Mouse (Mus musculus): ENCODE measurements around the gene Cdh23. TPM values are rescaled to one million over a fixed set of nuclear protein-coding genes. Genes with fewer than 3 reads are reported as not detected.
A peak's percentile ranks its signal among the peaks of the same experiment; 100 is the strongest.

Gene Cdh23
- polyA plus RNA-seq, 1 experiment from 2014 or later, result 0.62 TPM

- Histone ChIP-seq H3K9ac (no peak overlapping the region), H3K27me3 (peaks cover 7% of the 10 kb centered on the region; the same call in 1 of the 2 replicates), H3K9me3 (replicated peaks) (no peaks in the 10 kb centered on the region), H3K36me3 (no peaks in the 10 kb centered on the region), H3K4me1 (peaks cover 71% of the 10 kb centered on the region), H3K27ac (peak overlapping the region; percentile 90), H3K4me3 (replicated peaks) (no peak overlapping the region), H3K4me2 (peak overlapping the region; percentile 41; the same call in 1 of the 2 replicates)
- no peak for ATAC-seq (replicated peaks; ENCODE audit: low FRiP score)
- 19% methylated on average over 3 of the region's 3 CpGs for WGBS
Measured at GRCm38 (mm10) chr10:60351248-60351647, 345.0 kb downstream of the Cdh23 start.

GRCm38 (mm10) chr10:60350805-60351167 is 345.5 kb downstream of the Cdh23 start:
- Histone ChIP-seq H3K4me1 (peaks cover 73% of the 10 kb centered on the region), H3K4me3 (replicated peaks) (0 out of 2 replicates have a peak overlapping the region, but pooled peaks have one; percentile 21)
- WGBS, result 34% methylated on average over 3 of the region's 3 CpGs

GRCm38 (mm10) chr10:60350077-60350804 is 346.0 kb downstream of the Cdh23 start:
- H3K27ac ChIP-seq, result peak overlapping the region; percentile 90
- H3K4me1 ChIP-seq, result peaks cover 73% of the 10 kb centered on the region
- no peak for ATAC-seq (replicated peaks; ENCODE audit: low FRiP score)
- peaks cover 12% of the 10 kb centered on the region; the same call in 1 of the 2 replicates for H3K27me3 ChIP-seq
- peak overlapping the region; percentile 41 for H3K4me2 ChIP-seq
- H3K9ac ChIP-seq, result 0 out of 2 replicates have a peak overlapping the region, but pooled peaks have one; percentile 3
- H3K4me3 ChIP-seq (replicated peaks), result 0 out of 2 replicates have a peak overlapping the region, but pooled peaks have one; percentile 21
- H3K36me3 ChIP-seq, result no peaks in the 10 kb centered on the region
- WGBS, result 40% methylated on average over 5 of the region's 5 CpGs
- H3K9me3 ChIP-seq (replicated peaks), result no peaks in the 10 kb centered on the region

More at GRCm38 (mm10) chr10:60350805-60351167, 345.5 kb downstream of the Cdh23 start:
- peak overlapping the region; percentile 90 for H3K27ac ChIP-seq
- peak; percentile 46; the same call in 1 of the 2 replicates for ATAC-seq (replicated peaks; ENCODE audit: low FRiP score)
- H3K27me3 ChIP-seq, result peaks cover 12% of the 10 kb centered on the region; the same call in 1 of the 2 replicates
- H3K9ac ChIP-seq, result no peak overlapping the region
- no peaks in the 10 kb centered on the region for H3K9me3 ChIP-seq (replicated peaks)
- no peaks in the 10 kb centered on the region for H3K36me3 ChIP-seq
- H3K4me2 ChIP-seq, result peak overlapping the region; percentile 41

GRCm38 (mm10) chr10:60349644-60350043 is 346.6 kb downstream of the Cdh23 start:
- Histone ChIP-seq H3K4me2 (no peak overlapping the region), H3K27me3 (peaks cover 12% of the 10 kb centered on the region; the same call in 1 of the 2 replicates), H3K27ac (peak overlapping the region; percentile 90), H3K36me3 (no peaks in the 10 kb centered on the region), H3K9me3 (replicated peaks) (no peaks in the 10 kb centered on the region), H3K4me3 (replicated peaks) (no peak overlapping the region), H3K9ac (0 out of 2 replicates have a peak overlapping the region, but pooled peaks have one; percentile 3), H3K4me1 (peaks cover 70% of the 10 kb centered on the region)
- WGBS, result 88% methylated on average over 5 of the region's 5 CpGs
- ATAC-seq (replicated peaks; ENCODE audit: low FRiP score), result no peak

DNA sequence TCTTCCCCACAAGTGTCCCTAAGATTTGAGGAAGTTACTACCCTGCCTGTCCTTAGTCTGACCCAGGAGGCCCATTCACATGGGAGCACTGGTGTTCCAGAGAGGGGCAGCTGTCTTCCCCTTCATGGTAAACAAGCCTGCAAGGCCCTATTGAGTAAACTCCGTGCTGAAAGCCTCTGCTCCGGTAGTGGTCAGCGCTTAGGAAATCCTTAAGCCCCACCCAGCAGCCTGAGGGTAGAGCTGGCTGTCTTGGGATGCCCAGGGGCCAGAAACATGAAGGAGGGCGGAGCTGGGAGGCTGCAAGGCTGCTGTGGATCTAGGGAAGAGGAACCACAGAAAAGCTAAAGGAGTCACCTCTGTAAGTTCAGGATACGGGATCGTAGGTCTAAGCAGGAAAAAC is 347.2 kb downstream of the Cdh23 start:
- peak overlapping the region; percentile 45; the same call in 1 of the 2 replicates for H3K27ac ChIP-seq
- ATAC-seq (replicated peaks; ENCODE audit: low FRiP score), result no peak
- no peaks in the 10 kb centered on the region for H3K36me3 ChIP-seq
- H3K27me3 ChIP-seq, result peaks cover 12% of the 10 kb centered on the region; the same call in 1 of the 2 replicates
- H3K9me3 ChIP-seq (replicated peaks), result no peaks in the 10 kb centered on the region
- peak overlapping the region; percentile 64 for H3K4me2 ChIP-seq
- peaks cover 70% of the 10 kb centered on the region for H3K4me1 ChIP-seq
- H3K4me3 ChIP-seq (replicated peaks), result no peak overlapping the region
- H3K9ac ChIP-seq, result no peak overlapping the region
- 52% methylated on average over 6 of the region's 6 CpGs for WGBS

- peak overlapping the region; percentile 45; the same call in 1 of the 2 replicates for H3K27ac ChIP-seq
- H3K9me3 ChIP-seq (replicated peaks), result no peaks in the 10 kb centered on the region
- no peaks in the 10 kb centered on the region for H3K36me3 ChIP-seq
- ATAC-seq (replicated peaks; ENCODE audit: low FRiP score), result no peak
- H3K27me3 ChIP-seq, result peaks cover 12% of the 10 kb centered on the region; the same call in 1 of the 2 replicates
- 57% methylated on average over 9 of the region's 9 CpGs for WGBS
- H3K4me1 ChIP-seq, result peaks cover 61% of the 10 kb centered on the region
- 0 out of 2 replicates have a peak overlapping the region, but pooled peaks have one; percentile 14 for H3K9ac ChIP-seq
- H3K4me3 ChIP-seq (replicated peaks), result peak overlapping the region; percentile 43
- H3K4me2 ChIP-seq, result peak overlapping the region; percentile 64
Measured at GRCm38 (mm10) chr10:60347768-60348610, 348.3 kb downstream of the Cdh23 start.

- H3K36me3 ChIP-seq, result no peaks in the 10 kb centered on the region
- 1% methylated on average over 37 of the region's 37 CpGs for WGBS
- no peaks in the 10 kb centered on the region for H3K9me3 ChIP-seq (replicated peaks)
- H3K27me3 ChIP-seq, result peaks cover 12% of the 10 kb centered on the region; the same call in 1 of the 2 replicates
- peak; percentile 66 for ATAC-seq (replicated peaks; ENCODE audit: low FRiP score)
- H3K27ac ChIP-seq, result peak within 1 kb of the TSS; percentile 67
- H3K4me3 ChIP-seq (replicated peaks), result peak within 1 kb of the TSS; percentile 43
- peaks cover 52% of the 10 kb centered on the region for H3K4me1 ChIP-seq
- H3K4me2 ChIP-seq, result peak within 1 kb of the TSS; percentile 64
- H3K9ac ChIP-seq, result peak within 1 kb of the TSS; percentile 29
Measured at GRCm38 (mm10) chr10:60346701-60347405, 349.4 kb downstream of the Cdh23 start, which contains the start of gene Vsir. Gene Vsir (plus strand): TSS chr10:60346851.

DNA sequence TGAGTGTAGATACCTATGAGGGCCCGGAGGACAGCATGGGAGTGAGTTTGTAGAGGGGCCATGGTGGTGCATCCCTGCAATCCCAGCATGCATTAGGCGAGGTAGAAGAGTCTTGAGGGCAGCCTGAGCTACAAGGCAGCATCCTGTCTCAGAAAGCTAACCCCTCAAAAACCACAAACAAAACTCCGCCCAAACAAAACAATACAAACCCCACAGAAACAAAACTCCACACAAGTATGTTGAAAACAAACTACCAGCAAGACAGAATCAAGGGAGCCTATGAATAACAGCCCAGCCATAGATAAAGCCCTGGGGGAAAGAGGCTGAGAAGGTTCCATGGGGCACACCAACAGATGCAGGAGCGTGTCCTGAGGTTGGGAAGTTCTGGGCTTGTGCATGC is 350.2 kb downstream of the Cdh23 start:
- no peak for ATAC-seq (replicated peaks; ENCODE audit: low FRiP score)
- Histone ChIP-seq H3K4me2 (peak overlapping the region; percentile 64), H3K9ac (no peak overlapping the region), H3K27ac (no peak overlapping the region), H3K9me3 (replicated peaks) (no peaks in the 10 kb centered on the region), H3K27me3 (peaks cover 12% of the 10 kb centered on the region; the same call in 1 of the 2 replicates), H3K4me3 (replicated peaks) (peak overlapping the region; percentile 43), H3K36me3 (no peaks in the 10 kb centered on the region), H3K4me1 (peaks cover 44% of the 10 kb centered on the region)
- 87% methylated on average over 4 of the region's 4 CpGs for WGBS

DNA sequence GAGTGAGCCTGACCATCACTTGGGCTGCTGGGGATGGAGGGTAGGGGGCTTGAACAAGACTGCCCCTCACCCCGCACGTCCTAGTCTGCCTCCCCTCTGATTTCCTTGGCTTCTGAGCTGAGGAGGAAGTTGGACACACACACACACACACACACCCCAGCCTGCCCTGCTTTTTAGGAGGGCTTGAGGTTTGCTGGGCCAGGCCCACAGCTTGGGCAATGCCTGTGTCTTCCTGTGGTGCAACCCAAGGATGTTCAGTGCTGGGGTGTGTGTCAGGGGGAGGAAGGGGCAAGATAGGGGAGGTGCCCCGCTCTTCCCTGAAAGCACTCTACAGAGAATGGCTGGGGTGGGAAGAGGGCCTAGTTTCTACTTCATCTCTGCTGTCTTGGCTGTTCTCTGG is 352.2 kb downstream of the Cdh23 start:
- no peak for ATAC-seq (replicated peaks; ENCODE audit: low FRiP score)
- WGBS, result 74% methylated on average over 3 of the region's 3 CpGs
- H3K4me1 ChIP-seq, result peaks cover 31% of the 10 kb centered on the region
- no peaks in the 10 kb centered on the region for H3K9me3 ChIP-seq (replicated peaks)
- H3K4me2 ChIP-seq, result no peak overlapping the region
- H3K9ac ChIP-seq, result no peak overlapping the region
- peaks cover 12% of the 10 kb centered on the region; the same call in 1 of the 2 replicates for H3K27me3 ChIP-seq
- H3K36me3 ChIP-seq, result no peaks in the 10 kb centered on the region
- no peak overlapping the region for H3K4me3 ChIP-seq (replicated peaks)
- H3K27ac ChIP-seq, result no peak overlapping the region

DNA sequence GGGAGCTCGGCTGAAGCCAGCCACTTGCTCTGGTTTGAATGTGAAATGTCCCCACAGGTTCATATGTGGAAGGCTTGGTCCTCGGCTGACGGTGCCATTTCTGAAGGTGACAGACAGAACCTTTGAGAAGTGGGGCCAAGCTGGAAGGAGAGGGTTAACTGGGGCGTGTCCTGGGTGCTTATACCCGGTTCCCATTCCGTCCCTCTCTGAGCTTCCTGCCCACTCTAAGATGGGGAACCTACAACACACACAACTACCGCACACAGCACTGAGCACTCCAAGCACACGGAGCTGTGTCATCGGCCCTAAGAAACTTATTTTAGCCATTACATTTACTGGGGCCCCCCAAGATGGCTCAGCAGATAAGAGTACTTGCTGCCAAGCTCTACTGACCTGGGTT is 354.8 kb downstream of the Cdh23 start:
- Histone ChIP-seq H3K27me3 (peaks cover 7% of the 10 kb centered on the region; the same call in 1 of the 2 replicates), H3K9ac (no peak overlapping the region), H3K36me3 (no peaks in the 10 kb centered on the region), H3K4me1 (peaks cover 5% of the 10 kb centered on the region), H3K4me3 (replicated peaks) (no peak overlapping the region), H3K27ac (no peak overlapping the region), H3K4me2 (no peak overlapping the region), H3K9me3 (replicated peaks) (no peaks in the 10 kb centered on the region)
- no peak for ATAC-seq (replicated peaks; ENCODE audit: low FRiP score)
- WGBS, result 84% methylated on average over 9 of the region's 9 CpGs

DNA sequence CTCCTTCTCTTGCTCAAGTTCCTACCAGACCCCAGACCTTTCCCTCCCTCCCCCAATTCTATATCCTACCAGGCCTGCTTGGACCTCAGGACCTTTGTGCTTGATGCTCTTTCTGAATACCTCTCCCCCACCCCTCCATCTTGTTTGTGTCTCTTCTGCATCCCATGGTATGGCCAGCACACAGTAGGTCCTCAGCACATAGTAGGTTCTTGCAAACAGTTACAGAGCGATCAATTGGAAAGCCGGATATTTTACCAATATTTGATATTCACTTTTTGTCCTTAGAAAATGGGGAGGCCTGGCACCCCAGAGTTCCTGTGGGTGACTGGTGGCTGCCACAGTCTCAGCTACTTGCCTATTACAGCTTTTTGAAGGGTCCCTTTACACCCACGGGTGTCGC is 361.3 kb downstream of the Cdh23 start:
- Histone ChIP-seq H3K9ac (no peak overlapping the region), H3K36me3 (no peaks in the 10 kb centered on the region), H3K4me2 (no peak overlapping the region), H3K4me3 (replicated peaks) (no peak overlapping the region), H3K27ac (no peak overlapping the region), H3K9me3 (replicated peaks) (no peaks in the 10 kb centered on the region), H3K27me3 (no peaks in the 10 kb centered on the region), H3K4me1 (no peaks in the 10 kb centered on the region)
- no peak for ATAC-seq (replicated peaks; ENCODE audit: low FRiP score)
- WGBS, result 90% methylated on average over 4 of the region's 4 CpGs
